Mouse (Mus musculus) R1 (cell line): Measurements from ENCODE around the gene Spns3.

Experiments
- DNase-seq: peaks from one replicate; pipeline ENCODE4 v3.0.0-alpha.2; 2018; ENCODE audit warnings: low read depth, low spot score

Spns3 gene

GRCm38 (mm10) chr11:72550134-72550988, at the start of gene Spns3:
Gene Spns3 (minus strand): TSS chr11:72550506.
- no peak for DNase-seq

GRCm38 (mm10) chr11:72597780-72598179, 47.5 kb upstream of the Spns3 start:
- DNase-seq: no peak

GRCm38 (mm10) chr11:72595010-72595737, 44.9 kb upstream of the Spns3 start:
- peak; percentile 71 for DNase-seq

GRCm38 (mm10) chr11:72587537-72588233, 37.4 kb upstream of the Spns3 start:
- no peak for DNase-seq

GRCm38 (mm10) chr11:72586570-72586969, 36.3 kb upstream of the Spns3 start:
- DNase-seq: peak; percentile 28

GRCm38 (mm10) chr11:72583092-72583491, 32.8 kb upstream of the Spns3 start:
- no peak for DNase-seq

GRCm38 (mm10) chr11:72582448-72582705, 32.1 kb upstream of the Spns3 start:
- DNase-seq: no peak

GRCm38 (mm10) chr11:72581609-72582447, 31.5 kb upstream of the Spns3 start:
- DNase-seq: no peak

- DNase-seq: peak; percentile 27
Observed at GRCm38 (mm10) chr11:72578471-72578870, 28.2 kb upstream of the Spns3 start.

- peak; percentile 97 for DNase-seq
Observed at GRCm38 (mm10) chr11:72576466-72577351, 26.4 kb upstream of the Spns3 start.

GRCm38 (mm10) chr11:72576111-72576465, 25.8 kb upstream of the Spns3 start:
- no peak for DNase-seq

GRCm38 (mm10) chr11:72573819-72574218, 23.5 kb upstream of the Spns3 start:
- peak; percentile 77 for DNase-seq

- peak; percentile 93 for DNase-seq
Observed at GRCm38 (mm10) chr11:72570319-72570979, 20.1 kb upstream of the Spns3 start.

- peak; percentile 76 for DNase-seq
Observed at GRCm38 (mm10) chr11:72569671-72570318, 19.5 kb upstream of the Spns3 start.

- DNase-seq: peak; percentile 91
Observed at GRCm38 (mm10) chr11:72569051-72569450, 18.7 kb upstream of the Spns3 start.

- DNase-seq: no peak
Observed at GRCm38 (mm10) chr11:72566816-72567338, 16.6 kb upstream of the Spns3 start.

- no peak for DNase-seq
Observed at GRCm38 (mm10) chr11:72566304-72566703, 16.0 kb upstream of the Spns3 start.

GRCm38 (mm10) chr11:72564232-72564807, 14.0 kb upstream of the Spns3 start:
- DNase-seq: peak; percentile 88

- no peak for DNase-seq
Observed at GRCm38 (mm10) chr11:72560661-72561060, 10.4 kb upstream of the Spns3 start.
